Mouse (Mus musculus) heart, embryonic 10.5 days (tissue): Measurements from ENCODE around the gene Slamf9. TPM values are rescaled to one million over a fixed set of nuclear protein-coding genes. Genes with fewer than 3 reads are reported as not detected.

Source experiments
- DNase-seq: peaks from one replicate; pipeline ENCODE4 v3.0.0-alpha.2; 2017; ENCODE audit warnings: low spot score
- H3K27ac ChIP-seq: fragments of 300-500 bp; sonication (generic); 2 replicates; pipeline ENCODE4 v1.5.1; 2016; ENCODE audit warnings: mild to moderate bottlenecking
- H3K27me3 ChIP-seq: fragments of 300-500 bp; sonication (generic); 2 replicates; pipeline ENCODE4 v1.6.1; 2016; ENCODE audit warnings: mild to moderate bottlenecking; ENCODE audit not compliant: poor library complexity, insufficient read depth, severe bottlenecking
- H3K36me3 ChIP-seq: fragments of 300-500 bp; sonication (generic); 2 replicates; pipeline ENCODE4 v1.6.1; 2016; ENCODE audit warnings: mild to moderate bottlenecking, moderate library complexity
- H3K4me1 ChIP-seq: fragments of 300-500 bp; sonication (generic); 2 replicates; pipeline ENCODE4 v1.6.1; 2016; ENCODE audit warnings: mild to moderate bottlenecking
- H3K4me3 ChIP-seq: fragments of 300-500 bp; sonication (generic); 2 replicates; pipeline ENCODE4 v1.5.1; 2016; ENCODE audit warnings: mild to moderate bottlenecking, moderate library complexity
- H3K9me3 ChIP-seq: fragments of 300-500 bp; sonication (generic); 2 replicates; pipeline ENCODE4 v1.6.1; 2016; ENCODE audit warnings: mild to moderate bottlenecking, moderate library complexity
- WGBS: fragments of 180-500 bp; shearing (Covaris S2); methylation state at CpG from one replicate; pipeline ENCODE4 v1.1.7; 2016; 5-methylcytosine and 5-hydroxymethylcytosine counted together
- polyA plus RNA-seq: library from polyadenylated mRNA; unstranded; fragments of >200 nt; fragmentation: Nextera tagmentation; extraction: Ambion mirVana; gene quantifications from 2 replicates; pipeline ENCODE4 v1.2.1, GENCODE M21; 2016

The Slamf9 gene
- polyA plus RNA-seq, 1 experiment from 2014 or later: 0.92 TPM

GRCm38 (mm10) chr1:172525971-172526370 is 50.8 kb downstream of the Slamf9 start:
- no peaks in the 10 kb centered on the region for H3K9me3 ChIP-seq
- peak overlapping the region; percentile 77 for H3K27ac ChIP-seq
- no peak for DNase-seq
- peaks cover 27% of the 10 kb centered on the region for H3K4me1 ChIP-seq
- WGBS: 58% methylated on average over 7 of the region's 7 CpGs
- H3K36me3 ChIP-seq: no peaks in the 10 kb centered on the region
- peaks cover 33% of the 10 kb centered on the region; the same call in 1 of the 2 replicates for H3K27me3 ChIP-seq
- peak overlapping the region; percentile 27; the same call in 1 of the 2 replicates for H3K4me3 ChIP-seq

GRCm38 (mm10) chr1:172526380-172527081 is 51.4 kb downstream of the Slamf9 start:
- 34% methylated on average over 23 of the region's 23 CpGs for WGBS
- peaks cover 39% of the 10 kb centered on the region; the same call in 1 of the 2 replicates for H3K27me3 ChIP-seq
- H3K27ac ChIP-seq: peak overlapping the region; percentile 77; the same call in 1 of the 2 replicates
- H3K9me3 ChIP-seq: no peaks in the 10 kb centered on the region
- peak overlapping the region; percentile 27 for H3K4me3 ChIP-seq
- DNase-seq: no peak
- no peaks in the 10 kb centered on the region for H3K36me3 ChIP-seq
- peaks cover 26% of the 10 kb centered on the region for H3K4me1 ChIP-seq

GRCm38 (mm10) chr1:172527431-172527830 is 52.3 kb downstream of the Slamf9 start:
- Histone ChIP-seq H3K9me3 (no peaks in the 10 kb centered on the region), H3K27ac (peak overlapping the region; percentile 77; the same call in 1 of the 2 replicates), H3K4me1 (peaks cover 32% of the 10 kb centered on the region), H3K36me3 (no peaks in the 10 kb centered on the region), H3K4me3 (no peak overlapping the region), H3K27me3 (peaks cover 42% of the 10 kb centered on the region; the same call in 1 of the 2 replicates)
- 91% methylated on average over 10 of the region's 10 CpGs for WGBS
- no peak for DNase-seq

Other genes with a start within 250 kb of the Slamf9 start
- gene Atp1a4, start 216.9 kb upstream of the Slamf9 start, polyA plus RNA-seq: 0.09 and 0.12 TPM in 2 replicates
- 30.1 and 33.2 TPM in 2 replicates for gene Igsf8, start 213.7 kb upstream of the Slamf9 start, polyA plus RNA-seq
- 8.7 and 22.5 TPM in 2 replicates for gene Atp1a2, start 177.3 kb upstream of the Slamf9 start, polyA plus RNA-seq
- gene Kcnj9, start 146.0 kb upstream of the Slamf9 start, polyA plus RNA-seq: not detected in 2 replicates
- gene Kcnj10, start 134.1 kb upstream of the Slamf9 start, polyA plus RNA-seq: 0.09 TPM in 1 of 2 replicates, not detected in the other
- 8.0 and 8.6 TPM in 2 replicates for gene Pigm, start 98.8 kb upstream of the Slamf9 start, polyA plus RNA-seq
- 13.7 and 37.5 TPM in 2 replicates for gene Igsf9, start 6.4 kb downstream of the Slamf9 start, polyA plus RNA-seq
- gene Tagln2, start 24.7 kb downstream of the Slamf9 start, polyA plus RNA-seq: 276 and 315 TPM in 2 replicates
- 1.7 and 2.4 TPM in 2 replicates for gene Cfap45, start 45.4 kb downstream of the Slamf9 start, polyA plus RNA-seq
- 0.12 TPM in 1 of 2 replicates, not detected in the other for gene Vsig8, start 80.6 kb downstream of the Slamf9 start, polyA plus RNA-seq
- not detected in 2 replicates for gene Slamf8, start 115.2 kb downstream of the Slamf9 start, polyA plus RNA-seq
- not detected in 2 replicates for gene Fcrl6, start 127.2 kb downstream of the Slamf9 start, polyA plus RNA-seq
- 9.2 and 10.5 TPM in 2 replicates for gene Dusp23, start 157.6 kb downstream of the Slamf9 start, polyA plus RNA-seq
- 0.20 TPM in 1 of 2 replicates, not detected in the other for gene Crp, start 222.7 kb downstream of the Slamf9 start, polyA plus RNA-seq